Mouse (Mus musculus) heart, postnatal 0 days (tissue): ENCODE results near the gene Gm20481. TPM values are rescaled to one million over a fixed set of nuclear protein-coding genes. Genes with fewer than 3 reads are reported as not detected.

Experiments used
- ATAC-seq: fragments of 200-750 bp; cut with Nextera tagmentation; 2 replicates; pipeline ENCODE4 v1.8.0; 2017; ENCODE audit warnings: low read depth, moderate number of reproducible peaks, moderate library complexity; ENCODE audit not compliant: insufficient read depth
- DNase-seq: peaks from one replicate; pipeline ENCODE4 v3.0.0-alpha.2; 2016; ENCODE audit warnings: low spot score
- H3K27ac ChIP-seq: fragments of 300-500 bp; sonication (generic); 2 replicates; pipeline ENCODE4 v1.5.1; 2014; ENCODE audit warnings: low read depth, mild to moderate bottlenecking
- H3K27me3 ChIP-seq: fragments of 300-500 bp; sonication (generic); 2 replicates; pipeline ENCODE4 v1.6.1; 2014; ENCODE audit warnings: low read length, mixed read lengths; ENCODE audit not compliant: control insufficient read depth, insufficient read depth
- H3K36me3 ChIP-seq: fragments of 300-500 bp; sonication (generic); replicated peaks from 2 replicates; pipeline ENCODE4 v1.6.1; 2014; ENCODE audit warnings: low read length, mixed read lengths; ENCODE audit not compliant: control insufficient read depth, insufficient read depth
- H3K4me1 ChIP-seq: fragments of 300-500 bp; sonication (generic); 2 replicates; pipeline ENCODE4 v1.6.1; 2014; ENCODE audit warnings: antibody characterized with exemption; ENCODE audit not compliant: control insufficient read depth, insufficient read depth
- H3K4me2 ChIP-seq: fragments of 300-500 bp; sonication (generic); 2 replicates; pipeline ENCODE4 v1.6.1; 2014; ENCODE audit warnings: low read depth, mild to moderate bottlenecking, low read length, moderate library complexity
- H3K4me3 ChIP-seq: fragments of 300-500 bp; sonication (generic); 2 replicates; pipeline ENCODE4 v1.5.1; 2014; ENCODE audit warnings: low read depth, low read length
- H3K9ac ChIP-seq: fragments of 300-500 bp; sonication (generic); replicated peaks from 2 replicates; pipeline ENCODE4 v1.6.1; 2014; ENCODE audit warnings: low read depth, low read length, mixed read lengths
- H3K9me3 ChIP-seq: fragments of 300-500 bp; sonication (generic); replicated peaks from 2 replicates; pipeline ENCODE4 v1.6.1; 2016; ENCODE audit warnings: low read length; ENCODE audit not compliant: control insufficient read depth
- CTCF ChIP-seq: IDR thresholded peaks from 2 replicates; pipeline ENCODE4 v1.5.1; 2016; ENCODE audit warnings: antibody characterized with exemption, control low read depth, low read depth
- EP300 ChIP-seq: IDR thresholded peaks from 2 replicates; pipeline ENCODE4 v1.6.1; 2016; ENCODE audit warnings: antibody characterized with exemption, low read depth
- WGBS: fragments of 180-500 bp; shearing (Covaris S2); extraction: QIAGEN DNeasy Blood & Tissue Kit; methylation state at CpG from one replicate; pipeline ENCODE4 v1.1.7; 2014; 5-methylcytosine and 5-hydroxymethylcytosine counted together
- polyA plus RNA-seq: library from polyadenylated mRNA; unstranded; fragments of >200 nt; fragmentation: Nextera tagmentation; extraction: Ambion mirVana; gene quantifications from 2 replicates; pipeline ENCODE4 v1.2.1, GENCODE M21; 2015
- total RNA-seq: library from RNA; depleted of rRNA; stranded (reverse); fragments of >200 nt; gene quantifications from 2 replicates; pipeline ENCODE4 v1.2.3, GENCODE M21; 2014; ENCODE audit warnings: low replicate concordance

Gm20481 gene
- total and polyA plus RNA-seq, 2 experiments from 2014 or later: not detected

DNA sequence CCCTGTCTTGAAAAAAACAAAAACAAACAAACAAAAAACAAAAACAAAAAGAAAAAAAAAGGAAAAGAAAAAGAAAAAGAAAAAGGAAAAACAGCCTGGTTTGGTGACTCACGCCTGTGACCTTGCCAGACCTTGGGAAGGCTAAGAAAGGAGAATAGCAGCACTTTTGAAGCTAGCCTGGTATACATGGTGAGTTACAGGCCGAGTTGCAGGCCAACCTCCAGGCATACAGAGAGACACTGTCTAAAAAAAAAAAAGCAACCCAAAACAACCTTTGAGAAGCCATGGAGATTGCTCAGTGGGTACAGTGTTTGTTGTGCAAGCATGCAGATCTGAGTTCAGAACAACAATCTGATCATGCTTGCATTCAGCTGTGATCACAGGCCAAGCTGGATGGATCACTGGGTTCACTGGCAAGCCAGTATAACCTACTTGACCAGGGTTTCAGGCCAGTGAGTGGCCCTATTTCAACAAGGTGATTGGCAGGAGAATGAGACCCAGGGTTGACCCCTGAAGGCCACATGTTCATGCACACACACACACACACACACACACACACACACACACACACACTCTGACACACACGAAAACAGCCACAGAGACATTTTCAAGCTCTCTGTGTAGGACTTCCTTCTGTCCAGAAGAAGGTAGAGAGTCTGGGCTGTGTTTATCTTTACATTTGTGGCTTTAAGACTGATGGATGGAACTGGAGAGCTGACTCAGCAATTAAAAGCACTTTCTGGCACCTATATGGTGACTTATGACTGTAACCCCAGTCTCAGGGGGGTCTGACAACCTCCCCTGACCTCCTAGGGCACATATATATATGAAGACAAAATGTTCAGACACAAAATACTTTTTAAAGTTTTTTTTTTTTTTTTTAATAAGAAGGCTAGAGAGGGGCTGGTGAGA lies 6.1 kb downstream of the Gm20481 start:
- 79% methylated on average over 3 of the region's 3 CpGs for WGBS

GRCm38 (mm10) chr17:34977000-34977399 lies 7.3 kb downstream of the Gm20481 start:
- TF ChIP-seq EP300: no peak
- no peak for TF ChIP-seq CTCF
- WGBS: 91% methylated on average over 20 of the region's 20 CpGs
- Histone ChIP-seq H3K4me3 (no peak overlapping the region), H3K9me3 (no peaks in the 10 kb centered on the region), H3K27me3 (no peaks in the 10 kb centered on the region), H3K9ac (no peak overlapping the region), H3K4me2 (no peak overlapping the region), H3K27ac (no peak overlapping the region), H3K4me1 (0 out of 2 replicates have a peak, but pooled peaks cover 12% of the 10 kb centered on the region), H3K36me3 (no peaks in the 10 kb centered on the region)
- no peak for DNase-seq
- no peak for ATAC-seq

More for the DNA sequence above, 6.1 kb downstream of the Gm20481 start:
- TF ChIP-seq CTCF (no peak), EP300 (no peak)
- no peaks in the 10 kb centered on the region for H3K36me3 ChIP-seq
- no peaks in the 10 kb centered on the region for H3K27me3 ChIP-seq
- no peak overlapping the region for H3K4me2 ChIP-seq
- H3K4me1 ChIP-seq: 0 out of 2 replicates have a peak, but pooled peaks cover 7% of the 10 kb centered on the region
- H3K9ac ChIP-seq: no peak overlapping the region
- ATAC-seq (no peak), DNase-seq (no peak)
- no peak overlapping the region for H3K4me3 ChIP-seq
- H3K27ac ChIP-seq: no peak overlapping the region
- no peaks in the 10 kb centered on the region for H3K9me3 ChIP-seq

- H3K9ac ChIP-seq: no peak overlapping the region
- peaks cover 13% of the 10 kb centered on the region for H3K4me1 ChIP-seq
- TF ChIP-seq EP300 (no peak), CTCF (no peak)
- H3K9me3 ChIP-seq: no peaks in the 10 kb centered on the region
- no peak overlapping the region for H3K27ac ChIP-seq
- no peak overlapping the region for H3K4me2 ChIP-seq
- no peak overlapping the region for H3K4me3 ChIP-seq
- no peak for ATAC-seq
- WGBS: 82% methylated on average over 27 of the region's 27 CpGs
- H3K36me3 ChIP-seq: no peaks in the 10 kb centered on the region
- H3K27me3 ChIP-seq: no peaks in the 10 kb centered on the region
- DNase-seq: no peak
These were observed 8.5 kb downstream of the Gm20481 start for GRCm38 (mm10) chr17:34978239-34978638.

DNA sequence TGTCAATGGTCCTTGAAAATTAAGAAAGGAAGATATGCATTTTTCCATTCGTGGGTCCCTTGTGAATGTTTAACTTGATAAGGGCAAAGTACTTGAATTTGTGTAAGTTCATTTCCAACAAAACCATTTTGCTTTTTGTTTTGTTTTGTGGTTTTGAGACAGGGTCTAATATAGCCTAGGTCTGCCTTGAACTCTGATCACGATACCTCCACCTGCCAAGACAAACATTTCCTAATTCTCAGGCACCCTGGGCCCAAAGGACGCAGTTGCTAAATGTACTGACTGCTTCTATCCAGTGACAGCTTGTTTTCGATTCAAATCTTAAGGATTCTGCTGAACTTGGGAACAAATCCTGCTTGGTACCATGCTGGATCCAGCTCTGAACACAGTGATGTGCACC lies 9.9 kb downstream of the Gm20481 start:
- Histone ChIP-seq H3K4me3 (no peak overlapping the region), H3K9ac (no peak overlapping the region), H3K9me3 (no peaks in the 10 kb centered on the region), H3K4me2 (no peak overlapping the region), H3K27ac (no peak overlapping the region), H3K4me1 (peaks cover 13% of the 10 kb centered on the region), H3K36me3 (no peaks in the 10 kb centered on the region), H3K27me3 (no peaks in the 10 kb centered on the region)
- no peak for TF ChIP-seq CTCF
- TF ChIP-seq EP300: no peak
- ATAC-seq (no peak), DNase-seq (no peak)
- WGBS: 89% methylated on average over 4 of the region's 4 CpGs

GRCm38 (mm10) chr17:34980655-34981054 lies 10.9 kb downstream of the Gm20481 start:
- TF ChIP-seq CTCF (peak; percentile 63), EP300 (no peak)
- Histone ChIP-seq H3K27me3 (no peaks in the 10 kb centered on the region), H3K27ac (peak overlapping the region; percentile 93), H3K4me3 (peak overlapping the region; percentile 85), H3K9me3 (no peaks in the 10 kb centered on the region), H3K4me2 (peak overlapping the region; percentile 96), H3K36me3 (peaks cover 8% of the 10 kb centered on the region), H3K9ac (peak overlapping the region; percentile 73; the same call in 1 of the 2 replicates), H3K4me1 (peaks cover 13% of the 10 kb centered on the region)
- DNase-seq (peak; percentile 76), ATAC-seq (no peak)
- WGBS: 10% methylated on average over 2 of the region's 2 CpGs
